Mouse (Mus musculus) gastrocnemius, adult 2 months (tissue): Measurements from ENCODE around the gene Adamtsl3. TPM values are rescaled to one million over a fixed set of nuclear protein-coding genes. Genes with fewer than 3 reads are reported as not detected.
"Not testable (repeated sequence)": the region's sequence is repeated elsewhere in the genome, so short reads cannot be mapped to it uniquely, and the experiment has no call there.

Experiments
- DNase-seq: peaks from one replicate; pipeline ENCODE4 v3.0.0; 2022
- H3K27ac ChIP-seq: fragments of 200-600 bp; 2 replicates; pipeline ENCODE4 v1.8.1; 2022; ENCODE audit warnings: mild to moderate bottlenecking
- H3K4me3 ChIP-seq: fragments of 200-600 bp; 2 replicates; pipeline ENCODE4 v1.8.1; 2022; ENCODE audit warnings: mild to moderate bottlenecking, moderate library complexity
- CTCF ChIP-seq: fragments of 200-600 bp; IDR thresholded peaks from 2 replicates; pipeline ENCODE4 v1.8.1; 2022; ENCODE audit warnings: antibody characterized with exemption, mild to moderate bottlenecking, moderate library complexity
- intact Hi-C: fragments of 180-260 bp; cut with DNase I; formaldehyde crosslinking; loops from one replicate; pipeline ENCODE4 v1.15.1; 2025
- total RNA-seq, 2 experiments: library from RNA; stranded (reverse); gene quantifications; 2 replicates each; pipeline ENCODE4 v1.2.3; 2021

The Adamtsl3 gene
- total RNA-seq, 2 experiments from 2014 or later: 4.3 to 7.8 TPM

DNA sequence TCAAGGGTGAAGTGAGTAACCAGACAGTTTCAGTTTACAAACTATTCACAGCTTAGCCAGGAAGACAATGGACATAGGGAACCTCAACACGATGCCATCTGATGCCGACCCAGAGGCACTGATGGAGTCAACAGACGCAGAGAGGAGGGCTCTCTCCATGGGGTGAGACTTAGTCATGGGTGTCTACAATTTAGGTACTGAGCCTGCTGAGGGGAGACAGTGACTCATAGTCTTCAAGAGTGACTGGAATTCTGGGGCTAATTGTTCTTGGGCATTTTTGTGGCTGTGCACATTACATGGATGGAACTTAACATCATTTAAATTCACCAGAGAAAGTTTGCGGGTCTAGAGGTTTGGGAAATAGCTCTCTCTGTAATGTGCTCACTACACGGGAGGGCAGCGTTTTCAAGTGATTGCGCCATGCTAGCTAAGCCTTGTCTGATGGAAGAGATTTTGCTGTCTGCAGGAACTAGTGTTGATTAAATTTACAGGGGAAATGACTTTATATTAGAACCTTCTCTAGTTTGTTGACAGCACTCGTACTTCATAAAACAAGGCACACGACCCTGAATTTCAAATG lies 70.1 kb downstream of the Adamtsl3 start:
- TF ChIP-seq CTCF: no peak
- DNase-seq: no peak
- H3K4me3 ChIP-seq: no peak overlapping the region
- intact Hi-C loops: no loop called here
- H3K27ac ChIP-seq: no peak overlapping the region

DNA sequence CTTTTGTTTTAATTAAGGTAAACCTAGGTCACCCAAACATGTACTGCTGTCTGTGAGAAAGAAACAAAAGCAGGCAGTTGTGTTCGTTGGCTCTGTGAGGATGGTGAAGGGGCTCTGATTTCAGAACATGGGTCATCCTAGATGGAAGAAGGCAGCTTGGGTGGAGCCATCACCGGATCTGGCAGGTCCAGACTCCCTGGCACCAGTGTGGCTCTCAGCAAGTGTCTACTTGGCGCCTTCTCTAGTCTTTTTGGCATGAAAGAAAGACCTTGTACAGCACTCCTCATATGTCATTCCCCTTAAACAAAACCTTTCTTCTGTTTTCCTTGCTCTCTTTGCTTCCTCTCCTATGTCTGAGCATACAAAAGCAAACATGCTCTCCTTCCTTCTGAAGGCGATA lies 75.5 kb downstream of the Adamtsl3 start:
- intact Hi-C loops: loop anchor here (10.0 kb wide), 1 partner anchor 66 kb away; no protein-coding TSS in a partner anchor
- Histone ChIP-seq H3K4me3 (no peak overlapping the region), H3K27ac (0 out of 2 replicates have a peak overlapping the region, but pooled peaks have one; percentile 8)
- TF ChIP-seq CTCF: no peak
- DNase-seq: no peak

DNA sequence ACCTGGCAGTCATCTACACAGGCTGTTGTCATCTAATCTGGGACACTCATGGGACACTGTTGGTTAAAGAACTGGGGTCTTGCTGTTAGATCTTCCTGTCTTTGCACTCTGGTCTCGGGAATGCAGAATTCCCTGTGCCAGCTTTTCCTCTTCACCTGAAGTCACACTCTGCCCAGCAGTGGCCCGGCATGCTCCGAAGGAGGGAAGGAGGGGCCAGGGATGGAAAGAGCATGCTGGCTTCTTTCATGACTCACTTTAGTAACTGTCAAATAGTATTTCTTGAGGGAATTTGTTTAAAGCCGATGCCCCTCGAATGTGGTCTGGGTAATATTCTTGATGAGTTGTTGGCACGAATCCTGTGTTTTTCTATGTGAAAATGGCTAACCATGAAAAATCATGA lies 81.2 kb downstream of the Adamtsl3 start:
- no peak for DNase-seq
- Histone ChIP-seq H3K27ac (no peak overlapping the region), H3K4me3 (no peak overlapping the region)
- TF ChIP-seq CTCF: no peak
- intact Hi-C loops: loop anchor here (10.0 kb wide), 1 partner anchor 72 kb away; no protein-coding TSS in a partner anchor

DNA sequence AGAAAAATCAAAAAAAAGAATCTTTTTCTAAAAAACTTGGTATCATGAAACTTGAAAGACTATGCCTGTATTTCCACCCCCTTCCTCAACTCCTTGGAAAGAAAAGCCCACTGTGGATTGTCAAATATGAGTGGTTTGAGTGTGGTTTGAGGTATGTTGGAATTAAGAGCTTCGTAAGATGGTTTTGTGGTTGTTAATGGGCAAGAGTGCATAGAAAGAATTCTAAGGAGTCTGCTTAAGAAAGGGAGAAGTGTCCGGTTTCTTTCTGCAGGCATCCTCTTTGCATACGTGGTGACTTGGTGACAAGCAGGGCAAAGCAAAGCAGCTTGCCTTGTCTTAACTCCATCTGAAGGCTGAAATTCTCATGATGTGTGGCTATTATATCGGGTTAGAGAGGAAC lies 81.6 kb downstream of the Adamtsl3 start:
- intact Hi-C loops: loop anchor here (10.0 kb wide), 1 partner anchor 72 kb away; no protein-coding TSS in a partner anchor
- Histone ChIP-seq H3K27ac (no peak overlapping the region), H3K4me3 (no peak overlapping the region)
- no peak for TF ChIP-seq CTCF
- DNase-seq: no peak

DNA sequence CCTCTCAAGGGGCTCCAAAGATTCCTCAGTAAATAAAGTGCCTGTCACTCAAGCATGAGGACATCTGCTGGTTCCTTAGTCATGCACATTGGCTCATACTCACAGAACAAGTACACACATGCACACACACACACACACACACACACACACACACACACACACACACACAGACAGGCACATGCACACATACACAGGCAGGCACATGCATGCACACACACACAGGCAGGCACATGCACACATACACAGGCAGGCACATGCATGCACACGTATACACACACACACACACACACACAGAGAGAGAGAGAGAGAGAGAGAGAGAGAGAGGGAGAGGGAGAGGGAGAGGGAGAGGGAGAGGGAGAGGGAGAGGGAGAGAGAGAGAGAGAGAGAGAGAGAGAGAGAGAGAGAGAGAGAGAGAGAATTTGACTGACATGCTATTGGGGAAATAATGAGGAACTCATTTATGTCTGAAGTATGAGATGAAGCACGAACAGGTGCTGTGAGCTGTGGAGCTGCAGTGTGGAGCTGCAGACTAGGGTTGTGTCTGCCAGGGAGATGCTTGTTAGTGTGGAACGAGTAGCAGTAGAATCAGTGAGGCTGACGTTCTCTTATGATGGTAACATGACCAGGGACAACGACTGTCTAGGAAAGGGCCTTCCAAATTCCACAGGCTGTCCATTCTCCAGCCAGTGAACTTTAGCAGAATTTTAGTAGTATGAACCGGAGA lies 85.0 kb downstream of the Adamtsl3 start:
- H3K27ac ChIP-seq, intact Hi-C loops, H3K4me3 ChIP-seq, DNase-seq: not testable (repeated sequence)

DNA sequence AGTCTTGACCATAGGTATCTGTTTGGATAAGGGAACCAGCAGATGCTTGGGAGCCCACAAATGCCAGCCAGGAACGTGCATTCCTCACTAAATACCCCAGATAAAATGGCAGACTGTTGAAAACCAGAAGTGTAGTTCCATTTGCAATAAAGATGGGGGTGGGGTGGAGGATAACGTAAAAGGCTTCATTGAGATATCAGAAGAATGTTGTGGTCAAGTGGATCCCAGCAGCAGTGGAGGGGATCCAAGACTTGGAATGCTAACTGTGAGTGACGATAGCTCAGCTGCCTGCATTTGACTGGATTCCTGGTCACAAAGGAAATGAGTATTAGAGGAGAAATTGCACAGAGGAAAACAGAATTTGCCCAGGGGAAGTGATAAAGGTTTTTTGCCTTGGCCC lies 87.1 kb downstream of the Adamtsl3 start:
- H3K4me3 ChIP-seq: no peak overlapping the region
- DNase-seq: no peak
- intact Hi-C loops: no loop called here
- H3K27ac ChIP-seq: no peak overlapping the region
- TF ChIP-seq CTCF: no peak

DNA sequence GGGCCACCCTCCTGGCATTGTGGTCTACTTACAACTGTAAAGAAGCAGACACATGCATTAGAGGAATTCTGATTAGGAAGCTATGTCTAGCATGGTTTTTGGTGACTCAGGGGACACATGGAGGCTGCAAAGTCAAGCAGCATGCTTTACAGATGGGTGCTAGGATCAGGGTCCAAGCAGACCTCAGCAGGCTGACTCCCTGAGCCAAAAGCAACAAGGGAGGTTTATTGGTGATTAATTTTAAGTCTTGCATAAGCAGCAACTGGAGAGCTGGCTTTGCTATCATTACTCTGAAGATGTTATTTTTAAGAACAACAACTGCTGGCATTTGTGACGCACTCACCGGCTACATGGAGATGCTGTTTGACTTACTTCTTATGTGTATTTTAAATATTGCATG lies 88.1 kb downstream of the Adamtsl3 start:
- intact Hi-C loops: no loop called here

DNA sequence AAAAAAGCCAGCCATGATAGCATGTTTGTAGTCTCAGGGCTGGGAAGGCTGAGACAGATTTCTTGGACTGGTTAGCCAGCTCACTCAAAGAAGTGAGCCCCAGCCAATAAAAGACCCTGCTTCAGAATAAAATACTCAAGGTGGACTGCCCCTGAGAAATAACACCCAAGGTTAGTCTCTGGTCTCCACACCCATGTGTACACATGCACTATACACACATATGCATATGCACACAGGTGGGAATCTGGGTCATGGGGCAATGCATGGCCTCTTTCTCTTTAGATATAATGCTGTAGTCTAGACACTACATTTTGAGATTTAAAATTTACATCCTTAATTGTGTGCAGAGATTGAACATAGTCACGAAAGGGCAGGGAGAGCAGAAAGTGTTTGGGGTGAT lies 88.8 kb downstream of the Adamtsl3 start:
- no peak overlapping the region for H3K27ac ChIP-seq
- no peak for TF ChIP-seq CTCF
- no peak overlapping the region for H3K4me3 ChIP-seq
- intact Hi-C loops: no loop called here
- DNase-seq: no peak

More for the DNA sequence above, 88.1 kb downstream of the Adamtsl3 start:
- no peak for DNase-seq
- Histone ChIP-seq H3K4me3 (no peak overlapping the region), H3K27ac (no peak overlapping the region)
- TF ChIP-seq CTCF: no peak

DNA sequence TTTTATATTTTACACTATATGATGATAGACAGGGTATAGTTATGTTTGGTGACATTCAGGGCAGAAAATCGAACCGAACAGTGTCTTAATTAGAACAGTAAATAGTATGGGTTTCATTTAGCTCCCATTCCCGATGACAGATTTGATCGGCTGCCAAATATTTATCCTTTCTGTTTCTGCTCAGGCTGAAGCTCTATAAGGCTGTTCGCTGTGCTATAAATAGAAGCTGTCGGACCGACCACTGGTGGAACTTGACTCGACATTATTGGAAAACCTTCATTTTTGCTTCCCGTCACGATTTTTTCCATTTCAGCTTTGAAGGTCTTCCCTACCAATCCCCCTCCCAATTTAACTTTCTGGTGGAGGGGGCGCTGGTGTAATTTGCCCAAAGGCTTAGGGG lies 89.9 kb downstream of the Adamtsl3 start:
- no peak overlapping the region for H3K27ac ChIP-seq
- no peak for DNase-seq
- H3K4me3 ChIP-seq: no peak overlapping the region
- intact Hi-C loops: no loop called here
- TF ChIP-seq CTCF: no peak

DNA sequence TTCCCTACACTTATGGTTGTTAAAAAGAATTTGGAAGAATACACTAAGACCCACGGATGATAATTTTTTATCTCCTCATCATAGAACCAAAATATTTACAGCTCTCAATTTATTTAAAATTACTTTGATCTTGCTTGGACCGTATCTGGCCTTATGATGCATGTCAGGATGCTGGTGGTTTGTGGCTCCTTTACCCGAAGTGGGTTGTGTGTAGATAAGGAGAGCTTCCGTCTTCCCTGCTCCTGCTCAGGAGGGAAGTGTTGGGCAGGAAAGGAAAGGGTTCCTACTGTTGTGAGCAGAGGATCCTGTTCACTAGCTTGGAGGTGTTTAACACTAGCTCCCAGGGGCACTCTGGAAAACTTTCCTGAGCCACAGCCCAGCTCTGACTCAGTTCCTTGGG lies 94.0 kb downstream of the Adamtsl3 start:
- DNase-seq: no peak
- Histone ChIP-seq H3K4me3 (no peak overlapping the region), H3K27ac (no peak overlapping the region)
- intact Hi-C loops: no loop called here
- no peak for TF ChIP-seq CTCF

DNA sequence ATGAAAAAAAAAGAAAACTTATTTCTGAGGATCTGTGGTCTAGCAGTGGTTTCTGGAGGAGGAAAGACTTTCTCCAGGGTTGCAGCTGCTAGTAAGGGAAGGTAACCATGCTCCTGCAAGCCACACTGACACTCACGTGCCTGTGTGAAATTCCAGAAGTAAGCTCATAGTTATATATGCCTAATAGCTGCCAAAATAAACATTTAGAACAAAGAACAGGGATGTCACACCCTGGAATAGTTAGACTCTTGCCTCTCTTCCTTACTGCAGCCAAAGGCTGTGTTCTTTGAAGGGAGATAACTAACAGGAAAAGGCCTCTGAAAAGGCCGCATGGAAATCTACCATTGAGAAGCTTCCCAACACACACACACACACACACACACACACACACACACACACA lies 96.1 kb downstream of the Adamtsl3 start:
- no peak for TF ChIP-seq CTCF
- Histone ChIP-seq H3K27ac (no peak overlapping the region), H3K4me3 (no peak overlapping the region)
- no peak for DNase-seq
- intact Hi-C loops: no loop called here

DNA sequence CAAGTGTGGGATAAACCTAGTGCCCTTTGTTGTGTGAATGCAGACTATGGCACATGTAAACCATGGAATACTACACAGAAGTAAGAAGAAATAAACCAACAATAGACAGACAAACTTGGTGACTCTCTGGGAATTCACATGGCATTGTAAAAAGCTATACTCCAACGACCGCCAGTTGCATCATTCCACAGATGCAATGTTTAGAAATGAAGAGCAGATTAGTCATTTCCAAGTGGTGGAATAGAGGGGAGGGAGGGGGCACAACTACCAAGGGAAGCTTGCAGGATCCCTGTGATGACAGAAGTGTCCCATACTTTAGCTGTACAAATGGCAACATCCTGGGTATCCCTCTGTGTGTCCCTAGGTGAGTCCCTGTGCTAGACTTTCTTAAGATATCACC lies 97.7 kb downstream of the Adamtsl3 start:
- intact Hi-C loops: no loop called here
- Histone ChIP-seq H3K4me3 (no peak overlapping the region), H3K27ac (no peak overlapping the region)
- DNase-seq: no peak
- no peak for TF ChIP-seq CTCF

DNA sequence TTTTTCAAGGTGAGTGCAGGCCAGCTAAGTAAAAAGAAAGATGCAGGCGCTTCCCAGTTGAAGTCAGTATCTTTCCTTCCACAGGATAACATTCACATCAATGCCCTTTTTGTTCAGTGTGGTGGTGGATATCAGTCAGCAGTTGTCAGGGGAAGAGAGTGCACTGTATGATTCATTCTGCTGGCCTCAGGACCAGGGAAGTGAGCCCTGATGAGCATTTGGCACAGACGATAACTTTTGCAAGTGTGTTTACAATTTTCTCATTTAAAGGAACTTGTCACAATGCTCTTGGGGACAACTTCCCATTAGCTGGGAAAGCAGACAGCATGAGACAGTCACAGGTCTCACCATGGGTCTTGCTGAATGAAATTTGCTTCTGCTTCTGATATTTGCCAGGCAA lies 122.9 kb downstream of the Adamtsl3 start:
- intact Hi-C loops: no loop called here

More for the DNA sequence above, 122.9 kb downstream of the Adamtsl3 start:
- peak overlapping the region; percentile 44 for H3K27ac ChIP-seq
- no peak for TF ChIP-seq CTCF
- H3K4me3 ChIP-seq: no peak overlapping the region
- DNase-seq: peak; percentile 40
